Mouse (Mus musculus): ENCODE data around the gene Nkx6-2. TPM values are rescaled to one million over a fixed set of nuclear protein-coding genes. Genes with fewer than 3 reads are reported as not detected.

Nkx6-2 gene
- polyA plus RNA-seq, 1 experiment from 2014 or later, result 0.41 TPM

DNA sequence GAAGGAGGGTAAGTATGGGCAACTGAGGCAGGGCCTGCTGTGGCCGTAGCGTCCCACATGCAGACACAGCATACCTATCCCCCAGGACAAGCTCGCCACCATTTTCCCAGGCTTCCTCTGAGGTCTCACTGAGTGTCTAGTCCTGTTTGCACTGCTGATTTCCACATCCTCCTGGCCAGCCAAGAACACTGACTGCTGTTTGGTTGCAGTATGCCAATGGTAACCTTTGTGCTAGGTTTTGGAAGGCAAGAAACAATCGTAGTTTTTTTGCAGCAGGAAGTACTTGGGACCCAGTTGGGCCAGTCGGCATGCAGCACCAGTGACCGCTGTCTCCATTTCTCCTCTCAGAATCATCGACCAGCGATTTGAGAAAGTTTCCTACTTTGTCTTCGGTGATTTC, 44.8 kb downstream of the Nkx6-2 start:
- DNase-seq (ENCODE audit: low spot score), result no peak
- no peak overlapping the region for H3K9ac ChIP-seq (ENCODE audit: low read length)
- no peaks in the 10 kb centered on the region for H3K27me3 ChIP-seq (replicated peaks; ENCODE audit: control insufficient read depth, insufficient read depth, low read length)
- peaks cover 34% of the 10 kb centered on the region for H3K36me3 ChIP-seq (ENCODE audit: control insufficient read depth, insufficient read depth, low read length)
- H3K9me3 ChIP-seq (ENCODE audit: control insufficient read depth, low read length), result no peaks in the 10 kb centered on the region
- no peaks in the 10 kb centered on the region for H3K4me1 ChIP-seq (replicated peaks; ENCODE audit: control insufficient read depth, insufficient read depth, low read length)
- 95% methylated on average over 9 of the region's 9 CpGs for WGBS
- no peak overlapping the region for H3K4me3 ChIP-seq (ENCODE audit: low read depth, low read length)
- H3K4me2 ChIP-seq (ENCODE audit: low read length), result no peak overlapping the region
- ATAC-seq (replicated peaks; ENCODE audit: low FRiP score, low TSS enrichment, low read depth), result no peak
- no peak overlapping the region for H3K27ac ChIP-seq (ENCODE audit: low read depth)

DNA sequence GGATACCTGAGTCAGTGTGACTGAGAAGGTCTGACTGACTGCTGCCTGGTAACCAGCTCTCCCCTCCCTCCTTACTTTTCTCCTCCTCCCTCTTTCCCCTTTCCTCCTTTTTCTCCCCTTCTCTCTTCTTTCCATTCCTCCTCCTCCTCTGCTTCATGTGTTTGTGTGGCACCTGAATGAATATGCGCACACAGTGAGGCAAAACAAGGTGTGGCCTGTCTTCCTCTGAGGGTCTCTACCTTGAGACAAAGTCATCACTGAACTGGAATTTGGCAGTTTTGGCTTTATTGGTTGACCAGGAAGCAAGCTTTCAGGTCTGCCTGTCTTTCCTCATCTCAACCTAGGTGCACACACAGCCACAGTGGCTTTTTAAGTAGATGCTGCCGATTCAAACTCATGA, 45.8 kb downstream of the Nkx6-2 start:
- H3K9ac ChIP-seq (ENCODE audit: low read length), result no peak overlapping the region
- ATAC-seq (replicated peaks; ENCODE audit: low FRiP score, low TSS enrichment, low read depth) (no peak), DNase-seq (ENCODE audit: low spot score) (no peak)
- no peaks in the 10 kb centered on the region for H3K27me3 ChIP-seq (replicated peaks; ENCODE audit: control insufficient read depth, insufficient read depth, low read length)
- no peaks in the 10 kb centered on the region for H3K9me3 ChIP-seq (ENCODE audit: control insufficient read depth, low read length)
- no peak overlapping the region for H3K27ac ChIP-seq (ENCODE audit: low read depth)
- no peak overlapping the region for H3K4me3 ChIP-seq (ENCODE audit: low read depth, low read length)
- H3K4me2 ChIP-seq (ENCODE audit: low read length), result no peak overlapping the region
- 95% methylated on average over 2 of the region's 2 CpGs for WGBS
- peaks cover 33% of the 10 kb centered on the region for H3K36me3 ChIP-seq (ENCODE audit: control insufficient read depth, insufficient read depth, low read length)
- no peaks in the 10 kb centered on the region for H3K4me1 ChIP-seq (replicated peaks; ENCODE audit: control insufficient read depth, insufficient read depth, low read length)

GRCm38 (mm10) chr7:139536331-139536730, 46.3 kb downstream of the Nkx6-2 start:
- Histone ChIP-seq H3K4me1 (replicated peaks; ENCODE audit: control insufficient read depth, insufficient read depth, low read length) (no peaks in the 10 kb centered on the region), H3K4me2 (ENCODE audit: low read length) (no peak overlapping the region), H3K27me3 (replicated peaks; ENCODE audit: control insufficient read depth, insufficient read depth, low read length) (no peaks in the 10 kb centered on the region), H3K36me3 (ENCODE audit: control insufficient read depth, insufficient read depth, low read length) (peaks cover 28% of the 10 kb centered on the region), H3K4me3 (ENCODE audit: low read depth, low read length) (no peak overlapping the region), H3K9ac (ENCODE audit: low read length) (no peak overlapping the region), H3K27ac (ENCODE audit: low read depth) (no peak overlapping the region), H3K9me3 (ENCODE audit: control insufficient read depth, low read length) (no peaks in the 10 kb centered on the region)
- ATAC-seq (replicated peaks; ENCODE audit: low FRiP score, low TSS enrichment, low read depth) (no peak), DNase-seq (ENCODE audit: low spot score) (no peak)
- 82% methylated on average over 5 of the region's 5 CpGs for WGBS

GRCm38 (mm10) chr7:139531428-139531801, 51.2 kb downstream of the Nkx6-2 start:
- Histone ChIP-seq H3K4me2 (ENCODE audit: low read length) (no peak overlapping the region), H3K27me3 (replicated peaks; ENCODE audit: control insufficient read depth, insufficient read depth, low read length) (no peaks in the 10 kb centered on the region), H3K27ac (ENCODE audit: low read depth) (no peak overlapping the region), H3K9me3 (ENCODE audit: control insufficient read depth, low read length) (no peaks in the 10 kb centered on the region), H3K9ac (ENCODE audit: low read length) (no peak overlapping the region), H3K4me3 (ENCODE audit: low read depth, low read length) (no peak overlapping the region), H3K4me1 (replicated peaks; ENCODE audit: control insufficient read depth, insufficient read depth, low read length) (no peaks in the 10 kb centered on the region), H3K36me3 (ENCODE audit: control insufficient read depth, insufficient read depth, low read length) (peaks cover 37% of the 10 kb centered on the region)
- ATAC-seq (replicated peaks; ENCODE audit: low FRiP score, low TSS enrichment, low read depth) (no peak), DNase-seq (ENCODE audit: low spot score) (no peak)
- WGBS, result 82% methylated on average over 4 of the region's 4 CpGs

DNA sequence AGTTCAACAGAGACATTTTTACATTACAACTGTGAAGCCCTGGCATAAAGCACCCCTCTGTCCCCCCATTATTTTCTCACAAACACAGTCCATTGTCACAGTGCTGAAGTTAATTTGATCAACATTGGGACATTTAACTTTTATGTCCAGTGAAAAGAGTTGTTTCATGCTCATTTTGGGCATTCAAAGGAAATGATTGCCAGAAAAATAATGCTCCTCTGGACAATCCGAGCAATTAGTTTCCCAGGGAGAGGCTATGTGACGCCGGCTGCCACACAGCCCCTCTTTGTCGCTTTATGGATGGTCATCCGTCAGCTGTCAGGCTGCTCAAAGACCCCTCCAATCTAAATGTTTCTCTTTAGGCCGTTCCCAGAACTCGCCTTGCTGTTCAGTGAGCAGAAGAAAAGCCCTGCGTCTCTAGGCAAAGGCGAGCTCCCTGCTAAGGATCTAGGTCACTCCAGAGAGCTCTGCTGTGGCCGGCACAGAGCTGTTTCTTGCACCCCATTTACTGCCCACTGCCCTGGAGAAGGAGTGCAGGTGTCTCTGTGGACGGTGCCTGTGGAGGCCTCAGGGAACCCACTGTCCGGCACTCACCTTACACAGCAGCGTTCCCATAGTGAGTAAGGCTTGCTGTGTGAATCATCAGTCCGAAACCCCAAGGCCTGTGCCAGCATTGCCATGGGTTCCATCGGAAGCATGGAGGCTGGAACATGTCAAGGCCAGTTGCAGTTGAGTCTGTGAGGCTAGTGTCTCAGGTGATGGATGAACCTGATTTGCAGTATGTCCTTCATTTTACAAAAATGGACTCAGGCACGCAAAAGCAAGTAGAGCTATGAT, 51.8 kb downstream of the Nkx6-2 start:
- WGBS, result 47% methylated on average over 16 of the region's 16 CpGs
- no peak overlapping the region for H3K4me3 ChIP-seq (ENCODE audit: low read depth, low read length)
- H3K9me3 ChIP-seq (ENCODE audit: control insufficient read depth, low read length), result no peaks in the 10 kb centered on the region
- DNase-seq (ENCODE audit: low spot score) (no peak), ATAC-seq (replicated peaks; ENCODE audit: low FRiP score, low TSS enrichment, low read depth) (no peak)
- H3K9ac ChIP-seq (ENCODE audit: low read length), result no peak overlapping the region
- H3K36me3 ChIP-seq (ENCODE audit: control insufficient read depth, insufficient read depth, low read length), result peaks cover 43% of the 10 kb centered on the region
- no peak overlapping the region for H3K4me2 ChIP-seq (ENCODE audit: low read length)
- no peak overlapping the region for H3K27ac ChIP-seq (ENCODE audit: low read depth)
- no peaks in the 10 kb centered on the region for H3K4me1 ChIP-seq (replicated peaks; ENCODE audit: control insufficient read depth, insufficient read depth, low read length)
- H3K27me3 ChIP-seq (replicated peaks; ENCODE audit: control insufficient read depth, insufficient read depth, low read length), result no peaks in the 10 kb centered on the region

Other genes starting within 250 kb of the Nkx6-2 start
- 44.2 and 49.8 TPM in 2 replicates for gene Inpp5a, start 193.7 kb downstream of the Nkx6-2 start, polyA plus RNA-seq (2014; fragmentation: Nextera tagmentation; extraction: Ambion mirVana)
- 0.14 and 0.17 TPM in 2 replicates for gene Cfap46, start 101.0 kb upstream of the Nkx6-2 start, polyA plus RNA-seq (2014; fragmentation: Nextera tagmentation; extraction: Ambion mirVana)